Mouse (Mus musculus) embryo, embryonic 10.5 days (tissue): ENCODE results near the gene Arhgap32.

ENCODE experiments used
- DNase-seq: peaks from one replicate; pipeline ENCODE4 v3.0.0-alpha.2; 2015; ENCODE audit warnings: low spot score

The Arhgap32 gene

DNA sequence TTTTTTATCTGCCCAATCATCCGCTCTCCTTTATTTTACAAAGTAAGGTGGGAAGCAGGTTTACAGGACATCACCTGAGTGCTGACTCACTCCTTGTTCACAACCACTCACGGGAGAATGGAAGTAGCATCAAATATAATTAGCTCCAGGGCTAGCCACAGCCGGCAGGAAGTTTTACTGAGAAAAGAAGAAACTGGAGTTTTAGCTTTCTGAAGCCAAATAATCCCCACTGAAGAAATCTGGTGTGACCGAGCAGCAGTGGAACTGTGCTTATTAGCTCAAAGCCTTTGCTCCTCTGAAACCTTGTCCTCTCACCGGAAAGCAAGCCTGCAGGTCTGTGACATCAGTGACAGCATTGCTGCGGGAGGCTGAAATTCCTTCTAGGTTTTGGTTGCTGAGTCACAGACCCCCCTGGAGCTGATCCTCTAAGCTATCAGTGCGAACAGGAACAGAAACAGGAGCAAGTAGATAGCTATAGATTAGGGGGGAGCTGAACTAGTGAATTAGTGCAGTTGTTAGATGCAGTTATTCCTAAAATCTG is 88.6 kb downstream of the Arhgap32 start:
- no peak for DNase-seq

DNA sequence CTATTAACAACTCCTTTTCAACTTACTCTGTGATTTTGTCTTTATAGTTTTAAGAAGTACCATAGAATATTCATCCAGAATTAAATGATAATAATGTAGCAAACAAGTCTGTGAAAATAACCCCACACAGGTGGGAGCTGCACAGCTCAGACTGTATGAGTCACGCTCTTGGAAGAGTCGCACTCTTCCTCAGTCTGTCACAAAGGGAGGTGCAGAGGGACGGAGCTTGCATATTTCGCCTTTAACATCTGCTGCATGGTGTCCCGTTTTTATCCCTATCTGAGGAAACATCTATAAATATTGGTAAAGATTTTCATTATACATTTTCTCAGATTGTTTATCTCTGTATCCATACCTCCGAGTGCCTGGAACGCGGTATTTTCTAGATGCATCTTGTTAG is 91.2 kb downstream of the Arhgap32 start:
- no peak for DNase-seq

DNA sequence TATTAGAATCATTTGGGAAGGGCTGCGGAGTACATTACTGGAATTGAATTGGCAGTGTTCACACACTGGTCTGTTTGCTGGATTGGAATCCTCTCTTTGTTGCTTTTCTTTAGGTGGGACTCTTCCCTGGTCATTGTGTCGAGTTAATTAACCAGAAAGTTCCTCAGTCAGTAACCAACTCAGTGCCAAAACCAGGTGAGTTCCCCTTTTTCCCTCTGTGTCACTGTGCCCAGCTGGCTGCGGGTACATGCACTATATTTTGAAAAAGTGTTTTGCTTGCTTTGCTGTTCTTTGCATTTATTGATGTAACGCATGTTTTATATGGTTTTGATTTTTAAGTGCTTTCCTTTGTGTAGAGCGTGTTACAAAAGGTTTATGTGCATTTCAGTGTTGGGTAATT is 92.1 kb downstream of the Arhgap32 start:
- DNase-seq: no peak

DNA sequence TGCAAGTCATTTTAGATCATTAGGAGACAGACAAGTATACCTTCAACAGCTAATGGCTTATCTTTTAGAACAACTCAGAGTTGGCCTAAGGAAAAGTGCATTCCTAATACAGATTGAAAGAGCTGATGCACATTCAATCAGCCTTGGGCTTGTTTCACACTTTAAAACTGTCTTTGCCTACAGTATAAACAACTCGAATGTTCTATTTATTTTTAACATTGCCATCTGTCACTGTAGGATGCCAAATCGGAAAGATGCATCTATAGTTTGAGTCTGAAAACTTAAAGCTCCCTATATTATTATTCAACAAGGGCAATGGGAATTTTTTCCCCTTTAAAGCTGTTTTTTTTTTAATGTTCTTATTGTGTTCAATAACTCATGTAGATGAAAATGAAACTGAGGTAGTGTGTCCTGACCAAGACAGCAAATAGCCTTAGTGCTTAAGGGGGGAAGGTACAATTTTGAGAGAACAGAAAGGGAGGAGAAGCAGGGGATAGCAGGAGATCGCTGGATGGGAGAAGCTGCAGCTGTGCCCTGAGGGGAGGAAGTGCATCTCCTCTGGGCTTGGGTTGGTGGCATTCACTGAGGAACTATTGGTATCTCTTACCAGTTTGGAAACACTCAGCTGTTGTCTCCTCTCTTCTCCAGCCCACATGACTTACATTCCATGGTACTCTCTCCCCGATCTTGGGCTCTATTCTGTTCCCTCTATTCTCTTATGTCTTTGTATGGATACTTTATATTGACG is 101.1 kb downstream of the Arhgap32 start:
- DNase-seq: no peak

DNA sequence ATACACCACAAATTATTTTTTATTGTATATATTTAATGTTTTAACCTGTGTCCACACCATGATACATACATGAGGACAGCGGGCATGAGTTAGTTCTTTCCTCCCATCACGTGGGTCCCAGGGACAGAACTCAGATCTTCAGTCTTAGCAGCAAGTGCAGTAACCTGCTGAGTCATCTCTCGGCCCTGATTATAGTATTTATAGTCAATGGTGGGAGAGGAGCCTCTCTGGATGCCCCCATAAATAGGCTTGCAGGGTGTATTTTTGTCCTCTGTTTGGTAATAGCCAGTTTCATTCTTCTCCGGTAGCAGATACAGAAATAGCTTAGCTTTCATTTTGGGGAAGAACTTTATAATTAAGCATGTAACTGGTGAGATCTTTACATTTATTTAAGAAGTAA is 103.5 kb downstream of the Arhgap32 start:
- no peak for DNase-seq

DNA sequence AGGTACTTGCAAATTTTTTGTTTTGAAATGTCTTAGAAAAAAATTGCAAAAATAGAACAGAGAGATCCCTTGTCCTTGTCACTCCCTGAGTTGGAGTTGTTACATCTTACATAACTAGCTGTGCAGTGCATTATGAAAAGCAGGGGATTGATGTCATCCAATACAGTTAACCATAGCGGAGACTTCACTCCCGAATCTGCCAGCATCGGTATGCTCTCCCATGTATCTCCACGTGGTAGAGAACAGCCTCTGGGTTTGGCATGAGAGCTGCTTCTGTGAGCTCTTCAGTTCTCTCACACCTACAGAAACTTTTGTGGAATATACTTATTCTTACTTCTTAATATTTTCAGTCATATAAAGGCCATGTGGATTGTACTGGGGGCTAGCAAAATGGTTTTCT is 106.2 kb downstream of the Arhgap32 start:
- DNase-seq: no peak

DNA sequence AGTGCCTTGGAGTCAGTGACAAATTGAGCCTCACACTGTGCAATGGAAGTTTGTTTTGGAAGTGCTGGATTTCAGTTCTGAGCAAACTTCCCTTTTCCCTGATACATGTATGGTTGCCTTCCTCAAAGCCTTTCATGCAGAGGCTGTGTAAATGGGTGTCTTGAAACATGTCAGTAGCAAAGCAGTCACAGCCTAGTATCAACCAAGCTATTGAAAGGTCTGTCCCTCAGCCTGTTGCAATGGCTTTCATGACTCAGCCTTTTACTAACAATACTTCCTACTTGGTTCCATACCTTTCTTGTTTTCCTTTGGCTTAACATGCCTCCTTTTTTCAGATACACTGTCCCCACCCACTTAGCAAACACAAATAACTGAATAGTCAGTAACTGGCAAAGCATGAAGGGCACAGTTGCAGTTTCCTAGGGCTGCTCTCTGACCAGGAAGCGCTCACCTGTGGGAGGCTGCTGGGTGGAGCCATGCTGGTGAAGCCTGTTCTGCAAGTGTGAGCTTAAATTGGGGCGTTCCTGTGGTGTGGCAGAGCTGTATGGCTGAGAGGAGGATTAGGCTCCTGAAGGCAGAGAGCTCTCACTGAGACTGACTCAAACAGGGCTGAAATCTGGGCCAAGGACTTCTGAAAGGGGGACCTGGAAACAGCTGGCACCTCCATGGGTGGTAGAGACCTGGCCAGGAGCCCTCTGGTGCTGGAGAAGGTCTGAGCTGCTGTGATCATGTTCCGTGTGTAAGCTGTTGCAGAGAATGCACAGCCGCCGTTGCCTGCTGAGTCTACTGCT is 108.0 kb downstream of the Arhgap32 start:
- DNase-seq: no peak

DNA sequence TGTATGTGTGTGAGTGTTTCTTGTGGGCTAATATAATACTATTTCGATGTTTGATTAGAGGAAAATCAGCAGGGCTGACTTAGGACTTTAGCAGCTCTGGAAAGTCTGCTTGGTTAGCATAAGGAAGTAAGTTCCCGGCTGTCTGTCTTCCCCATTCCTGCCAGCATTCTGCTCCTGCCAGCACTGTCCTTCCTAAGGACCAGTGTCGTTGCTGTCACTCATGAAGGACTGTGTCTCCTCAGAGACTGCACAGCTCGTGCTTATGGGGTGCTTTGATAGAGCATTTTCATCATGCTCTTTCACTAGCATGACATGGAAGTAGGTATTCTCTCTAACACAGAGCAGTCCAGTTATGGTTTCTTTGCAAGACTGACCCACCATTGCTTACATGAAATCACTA is 109.0 kb downstream of the Arhgap32 start:
- no peak for DNase-seq

DNA sequence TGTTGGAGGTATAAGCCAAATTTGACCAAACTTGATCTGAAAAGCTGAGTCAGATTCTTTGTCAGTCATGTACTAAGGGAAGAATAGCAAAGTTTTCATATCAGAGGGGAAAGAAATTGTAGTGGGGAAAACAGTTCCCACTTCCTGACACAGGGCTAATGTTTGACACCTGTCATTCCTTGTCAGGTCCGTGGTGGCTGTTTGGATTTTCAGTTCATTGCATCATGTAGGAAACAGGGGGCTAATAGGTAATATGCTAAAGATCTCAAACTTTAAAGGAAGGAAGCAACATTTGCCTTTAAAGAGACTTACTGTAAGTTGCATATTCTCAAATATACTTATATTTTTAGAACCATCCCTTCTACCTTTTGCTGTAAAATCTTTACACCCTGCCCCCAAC is 109.6 kb downstream of the Arhgap32 start:
- no peak for DNase-seq

DNA sequence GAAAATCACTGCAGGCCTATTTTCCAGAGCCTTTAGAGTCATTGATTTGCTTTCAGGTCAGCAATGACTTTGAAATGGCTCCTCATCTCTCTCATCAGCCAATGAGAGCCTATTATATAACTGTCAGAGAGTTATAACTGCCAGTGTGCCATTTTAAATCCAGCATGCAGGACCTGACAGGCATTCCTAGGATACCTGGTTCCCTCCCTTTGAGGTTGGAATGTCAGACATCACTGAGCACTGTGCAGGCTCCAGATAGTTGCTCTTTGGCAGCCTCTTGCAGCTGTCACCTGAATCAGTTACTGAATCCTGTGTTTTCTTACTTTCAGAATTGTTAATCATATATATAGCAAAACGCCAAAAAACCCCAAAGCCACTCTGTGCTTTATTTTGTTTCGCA is 111.1 kb downstream of the Arhgap32 start:
- no peak for DNase-seq

DNA sequence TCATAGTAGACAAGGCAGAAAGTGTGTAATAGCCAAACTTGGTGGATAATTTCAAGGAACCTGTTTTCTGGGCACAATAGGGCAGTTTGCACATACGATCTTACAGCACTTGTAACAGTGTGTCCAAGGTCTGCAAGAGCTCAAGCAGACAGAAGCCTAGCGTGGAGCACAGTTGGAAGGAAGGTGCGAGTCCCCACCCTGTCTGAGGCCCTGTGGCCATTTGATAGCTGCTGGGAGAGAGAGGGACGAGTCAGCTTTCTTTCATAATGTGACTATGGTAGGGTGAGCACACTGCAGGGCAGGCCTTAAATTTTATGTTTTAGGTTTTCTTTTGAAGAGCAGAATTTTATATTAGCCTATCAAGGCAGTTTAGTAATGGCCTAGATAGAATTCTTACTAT is 117.7 kb downstream of the Arhgap32 start:
- DNase-seq: no peak

DNA sequence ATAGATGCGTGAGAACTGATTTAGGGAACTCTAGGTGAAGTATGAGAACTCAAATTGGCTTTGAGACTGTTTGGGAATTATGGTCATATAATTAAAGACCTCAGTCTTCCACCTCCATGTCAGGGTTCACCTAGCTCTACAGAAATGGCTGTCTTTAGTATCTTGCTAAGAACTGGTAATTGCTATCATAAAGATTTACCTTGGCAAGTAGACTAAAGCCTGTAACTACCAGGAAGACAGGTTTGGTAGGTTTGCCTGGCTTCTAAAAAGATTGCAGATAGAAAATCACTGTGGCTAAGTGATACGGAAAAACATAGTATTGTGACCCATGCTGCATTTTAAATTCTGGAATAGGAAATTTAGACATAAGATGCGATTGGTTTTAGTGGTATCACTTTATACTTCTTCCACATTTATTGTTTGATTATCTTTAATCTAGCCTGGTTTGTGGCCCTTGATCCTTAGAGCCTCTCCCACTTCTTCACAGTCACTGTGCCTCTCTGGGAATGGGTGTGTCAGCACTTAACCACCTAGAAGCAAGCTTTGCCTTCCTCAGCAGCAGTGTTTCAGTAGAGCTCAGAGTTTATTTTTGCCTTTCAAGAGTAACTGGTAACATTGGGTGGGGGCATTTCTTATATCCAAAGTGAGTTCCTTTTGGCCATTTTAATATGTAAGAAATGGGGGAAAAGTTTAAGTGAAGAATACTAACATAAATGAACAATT is 119.0 kb downstream of the Arhgap32 start:
- DNase-seq: no peak

DNA sequence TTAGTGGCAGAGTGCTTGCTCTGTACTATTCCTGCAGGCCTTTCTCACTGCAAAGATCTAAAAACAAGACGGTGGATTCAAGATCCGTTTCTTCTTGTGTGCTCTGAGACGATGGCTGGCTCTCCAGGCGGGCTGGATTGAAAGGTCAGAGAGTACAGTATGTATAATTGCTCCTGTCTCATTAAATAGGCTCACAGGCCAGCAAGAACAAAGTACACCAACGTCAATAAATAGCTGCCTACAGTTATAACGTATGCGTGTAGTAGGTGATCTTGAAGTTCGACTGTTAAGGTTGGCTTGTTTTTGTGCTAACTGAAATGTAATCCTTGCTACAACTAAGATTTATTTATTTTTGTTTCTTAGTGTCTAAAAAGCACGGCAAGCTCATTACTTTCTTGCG is 123.0 kb downstream of the Arhgap32 start:
- no peak for DNase-seq

DNA sequence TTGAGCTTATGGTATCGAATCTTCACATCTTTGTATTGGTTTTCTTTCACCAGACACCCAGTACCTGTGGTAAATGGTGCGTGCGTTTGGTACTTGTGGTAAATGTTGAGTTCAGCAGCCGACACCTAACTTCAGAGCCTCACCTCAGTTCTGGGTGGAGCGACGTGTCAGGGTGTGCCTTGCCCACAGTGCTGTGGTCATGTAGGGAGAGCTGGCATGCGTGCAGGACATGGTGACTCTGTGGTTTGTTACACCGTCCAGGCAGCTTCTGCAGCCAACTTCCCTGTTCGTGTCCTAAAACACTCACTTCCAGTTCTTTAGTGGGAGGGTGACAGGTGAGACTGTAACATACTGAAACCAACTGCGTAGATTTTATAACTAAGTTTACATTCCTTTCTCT is 123.5 kb downstream of the Arhgap32 start:
- DNase-seq: no peak

DNA sequence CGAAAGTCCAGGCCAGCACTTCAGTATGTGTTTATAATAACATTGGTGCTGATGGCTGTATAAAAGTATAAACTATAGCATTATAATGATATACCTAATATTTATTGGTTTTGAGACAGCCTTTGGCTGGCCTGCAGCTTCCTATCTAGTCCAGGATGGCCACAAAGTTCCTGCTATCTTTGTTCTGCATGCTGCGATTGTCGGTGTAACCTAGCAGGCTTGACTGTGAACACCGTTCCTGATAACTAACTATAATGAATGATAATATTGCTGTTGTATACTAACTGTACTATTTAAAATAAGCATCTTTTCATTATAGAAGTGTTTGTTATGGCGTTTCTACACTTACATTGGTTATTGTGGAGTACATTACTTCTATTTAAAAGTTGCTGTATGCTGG is 124.5 kb downstream of the Arhgap32 start:
- DNase-seq: no peak

DNA sequence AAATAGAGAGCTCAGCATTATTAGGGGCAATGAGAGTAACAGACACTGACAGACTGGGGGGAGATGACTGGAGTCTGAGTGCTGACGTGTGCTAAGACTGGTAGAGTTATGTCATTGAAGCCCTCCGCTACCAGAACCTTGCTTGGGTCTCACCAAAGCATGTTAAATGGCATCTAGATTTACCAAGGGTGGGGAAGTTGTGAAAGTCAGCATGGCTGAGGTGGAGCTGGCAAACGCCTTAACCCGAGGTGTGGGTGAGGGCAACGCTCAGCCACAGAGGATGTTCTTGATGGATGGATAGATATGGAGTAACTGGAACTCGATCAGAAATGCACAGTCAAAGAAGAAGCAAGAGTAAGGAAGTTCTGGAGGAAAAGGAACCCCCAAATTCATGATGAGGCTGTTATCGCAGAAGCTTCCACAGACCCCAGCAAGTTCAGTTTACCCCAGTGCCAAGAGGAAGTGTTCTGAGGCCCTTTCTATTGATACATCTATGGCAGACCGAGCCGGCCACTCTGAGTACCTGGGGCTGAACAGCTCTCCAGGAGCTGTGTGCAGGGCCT is 125.8 kb downstream of the Arhgap32 start:
- DNase-seq: no peak

DNA sequence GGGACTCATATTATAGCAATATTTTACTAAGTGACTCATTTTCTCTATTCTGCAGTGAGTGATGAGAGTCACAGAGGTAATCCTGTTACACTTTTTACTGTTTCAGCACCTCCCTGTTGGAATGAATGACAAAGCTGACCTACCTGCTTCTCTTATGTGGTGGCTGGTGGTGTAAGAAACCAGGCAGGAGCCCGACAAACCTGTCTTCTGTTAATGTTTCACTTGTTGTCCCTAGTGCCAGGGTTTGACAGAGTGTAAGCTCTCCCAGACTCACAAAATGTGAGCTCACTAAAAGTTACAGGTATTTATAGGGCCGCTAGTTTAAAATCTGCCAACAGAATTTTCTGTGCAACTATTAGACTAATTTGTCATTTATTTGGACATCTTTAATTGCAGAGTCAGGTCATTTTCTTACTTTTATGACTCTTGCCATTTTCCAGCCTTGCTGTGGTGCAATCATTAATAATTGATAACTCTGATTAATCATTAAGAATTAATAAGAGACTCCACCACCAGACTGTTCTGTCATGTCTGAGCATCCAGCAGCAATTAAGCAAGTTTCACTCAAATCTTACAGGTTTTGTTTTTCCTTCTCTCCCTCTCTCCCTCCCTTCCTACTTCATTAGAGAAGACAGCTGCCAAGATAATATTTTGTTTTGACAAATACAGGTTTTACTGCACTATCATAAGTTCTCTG is 127.1 kb downstream of the Arhgap32 start:
- DNase-seq: no peak

DNA sequence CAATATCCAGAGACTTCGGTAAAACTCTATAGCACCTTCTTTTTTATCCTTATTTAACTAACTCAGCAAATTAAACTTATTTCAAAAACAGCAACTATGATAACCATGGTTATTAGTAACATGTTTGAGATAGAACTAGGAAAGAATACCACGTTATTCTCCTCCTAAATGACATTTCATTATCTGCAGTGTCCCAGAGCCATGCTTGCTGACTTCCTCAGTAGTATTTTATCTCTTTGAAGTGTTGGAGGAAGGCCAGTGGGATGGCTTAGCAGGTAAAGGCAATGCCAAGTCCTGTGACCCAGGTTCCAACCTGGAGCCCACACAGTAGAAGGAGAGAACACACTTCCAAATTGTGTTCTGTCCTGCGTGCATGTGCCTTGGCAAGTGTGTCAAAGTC is 129.3 kb downstream of the Arhgap32 start:
- DNase-seq: no peak

DNA sequence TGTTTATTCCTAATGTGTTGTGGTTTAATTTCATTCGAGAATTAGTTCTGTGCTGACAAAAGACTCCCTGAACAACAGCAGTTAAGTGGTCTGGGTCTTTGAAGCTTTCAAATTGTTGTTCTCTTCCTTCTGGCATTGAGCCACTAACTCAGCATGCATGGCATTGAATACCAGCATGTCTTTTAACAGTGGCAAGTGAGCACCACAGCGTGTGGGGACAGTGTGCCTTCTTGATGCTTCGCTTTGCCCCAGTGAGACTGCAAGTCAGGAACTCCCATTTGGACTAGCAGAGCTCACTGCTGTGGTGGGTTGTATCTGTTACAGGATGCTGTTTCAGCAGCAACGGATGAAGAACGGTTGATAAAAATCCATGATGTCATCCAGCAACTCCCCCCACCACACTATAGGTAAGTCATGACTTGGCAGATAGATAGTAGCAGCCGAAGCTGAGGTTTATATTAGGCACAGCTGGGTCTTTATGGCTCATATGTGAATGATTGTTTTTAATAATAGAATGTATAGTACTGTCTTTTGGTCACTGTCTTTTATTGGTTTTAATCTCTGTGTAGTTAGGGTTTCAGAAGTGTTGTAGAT is 130.3 kb downstream of the Arhgap32 start:
- no peak for DNase-seq

DNA sequence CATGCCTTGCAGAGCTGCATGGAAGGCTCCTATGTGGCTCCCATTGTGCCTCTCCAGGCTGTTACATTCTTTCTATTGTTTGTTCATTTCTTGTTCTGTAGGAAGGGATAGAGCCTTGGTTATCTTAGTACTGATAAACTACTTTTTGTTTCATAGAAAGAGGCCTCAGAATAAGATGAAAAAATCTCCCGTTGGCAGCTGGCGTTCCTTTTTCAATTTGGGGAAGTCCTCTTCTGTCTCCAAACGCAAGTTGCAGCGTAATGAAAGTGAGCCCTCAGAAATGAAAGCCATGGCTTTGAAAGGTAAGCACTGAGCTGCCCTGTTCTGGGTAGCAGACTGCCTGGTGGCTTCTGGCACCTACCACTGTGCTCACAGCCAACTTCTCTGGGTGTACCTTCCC is 134.6 kb downstream of the Arhgap32 start:
- no peak for DNase-seq

DNA sequence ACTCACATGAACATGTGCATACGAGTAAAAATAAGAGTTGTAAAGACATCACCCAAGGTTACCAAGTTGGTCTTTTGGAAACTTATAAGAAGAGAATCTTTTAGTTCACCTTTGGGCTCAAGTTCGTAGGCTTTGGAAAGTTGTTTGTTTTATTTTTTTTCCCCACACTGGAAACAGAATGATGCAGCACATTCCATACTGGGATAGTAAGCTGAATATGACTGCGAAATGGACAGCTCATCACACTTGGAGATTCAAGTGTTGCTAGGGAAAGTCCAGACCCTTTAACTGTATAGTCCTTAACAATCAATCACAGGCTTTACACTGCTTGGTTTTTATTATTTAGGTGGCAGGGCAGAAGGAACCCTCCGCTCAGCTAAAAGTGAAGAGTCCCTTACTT is 137.8 kb downstream of the Arhgap32 start:
- DNase-seq: no peak
